Mouse (Mus musculus): ENCODE measurements around the gene Fndc8. TPM values are rescaled to one million over a fixed set of nuclear protein-coding genes. Genes with fewer than 3 reads are reported as not detected.

The Fndc8 gene
- polyA plus RNA-seq, 2 experiments, result 0.04 to 0.07 TPM

DNA sequence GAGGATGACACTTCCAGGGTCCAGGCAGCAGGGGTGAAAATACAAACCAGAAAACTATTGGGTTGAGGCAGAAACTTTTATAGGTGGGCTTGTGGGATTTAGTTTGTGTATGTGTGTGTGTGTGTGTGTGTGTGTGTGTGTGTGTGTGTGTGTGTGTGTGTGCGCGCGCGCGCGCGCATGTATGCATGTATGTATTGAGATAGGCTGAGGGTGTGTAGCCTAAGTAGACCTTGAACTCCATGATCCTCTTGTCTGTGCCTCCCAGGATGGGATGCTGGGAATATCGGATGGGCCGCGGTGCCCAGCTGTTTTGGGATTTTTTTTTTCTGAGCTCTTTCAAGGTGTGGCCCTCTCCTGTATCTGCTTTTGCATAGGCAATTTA lies 16.7 kb downstream of the Fndc8 start:
- TF ChIP-seq EP300 (IDR thresholded peaks at IDR 0.05; ENCODE audit: low read depth) (no peak), CTCF (IDR thresholded peaks at IDR 0.05; ENCODE audit: low read depth) (no peak)
- peak overlapping the region; percentile 82 for H3K4me2 ChIP-seq (ENCODE audit: low read depth)
- WGBS (ENCODE audit: insufficient replicate concordance), result 40% methylated on average over 10 of the region's 10 CpGs

DNA sequence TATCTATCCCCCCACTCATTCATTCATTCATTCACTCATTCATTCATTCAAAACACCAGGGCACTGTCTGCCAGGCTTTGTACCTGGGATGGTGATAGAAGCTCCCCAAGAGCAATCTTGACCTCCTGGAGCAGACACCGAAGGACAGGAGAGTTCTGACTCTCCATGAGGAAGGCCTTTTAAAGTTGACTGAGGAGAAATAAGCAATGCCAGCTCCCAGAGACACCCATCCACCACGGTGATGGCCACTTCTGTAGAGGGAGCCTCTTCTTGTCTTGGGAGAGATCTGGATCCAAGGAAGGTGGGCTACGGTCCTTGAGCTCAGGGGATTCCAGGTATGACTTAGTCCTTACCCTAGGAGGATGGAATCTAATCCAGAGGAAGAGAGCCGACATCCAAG lies 18.3 kb downstream of the Fndc8 start, which contains the start of gene Unc45b:
Gene Unc45b, plus strand, starts transcription at position 301 of the 400 bp plus-strand sequence.
- H3K9ac ChIP-seq (replicated peaks), result no peak within 1 kb of the TSS
- no peak within 1 kb of the TSS for H3K4me3 ChIP-seq (ENCODE audit: insufficient read depth in 1 of 2, low read depth in 2 of 2, low read length in 2 of 2)
- ATAC-seq (ENCODE audit: insufficient read depth) (no peak), DNase-seq (ENCODE audit: low read depth in 3 of 3, low spot score in 3 of 3) (no peak)
- H3K36me3 ChIP-seq (replicated peaks; ENCODE audit: control insufficient read depth, insufficient read depth, low read depth), result no peaks in the 10 kb centered on the region
- no peak within 1 kb of the TSS for H3K27ac ChIP-seq
- no peaks in the 10 kb centered on the region for H3K27me3 ChIP-seq (ENCODE audit: control insufficient read depth, insufficient read depth, low read length)
- TF ChIP-seq CTCF (IDR thresholded peaks at IDR 0.05; ENCODE audit: low read depth) (no peak), EP300 (IDR thresholded peaks at IDR 0.05; ENCODE audit: low read depth) (no peak)
- 65% methylated on average over 4 of the region's 4 CpGs for WGBS (ENCODE audit: insufficient replicate concordance)
- peaks cover 0 to 3% of the 10 kb centered on the region in 2 experiments; a peak in 3 of 4 replicates for H3K4me1 ChIP-seq (replicated peaks; ENCODE audit: control insufficient read depth in 2 of 2, insufficient read depth in 2 of 2, low read length in 1 of 2)
- H3K4me2 ChIP-seq (ENCODE audit: low read depth), result no peak within 1 kb of the TSS
- H3K9me3 ChIP-seq (ENCODE audit: control insufficient read depth, low read length), result no peaks in the 10 kb centered on the region

More for the DNA sequence above, 16.7 kb downstream of the Fndc8 start:
- peaks cover 0 to 3% of the 10 kb centered on the region in 2 experiments; a peak in 3 of 4 replicates for H3K4me1 ChIP-seq (replicated peaks; ENCODE audit: control insufficient read depth in 2 of 2, insufficient read depth in 2 of 2, low read length in 1 of 2)
- H3K4me3 ChIP-seq (ENCODE audit: insufficient read depth in 1 of 2, low read depth in 2 of 2, low read length in 2 of 2), result peak overlapping the region; percentile 20 to 82; a peak in 3 of 4 replicates
- peaks cover 10% of the 10 kb centered on the region for H3K36me3 ChIP-seq (replicated peaks; ENCODE audit: control insufficient read depth, insufficient read depth, low read depth)
- H3K9me3 ChIP-seq (ENCODE audit: control insufficient read depth, low read length), result no peaks in the 10 kb centered on the region
- no peaks in the 10 kb centered on the region for H3K27me3 ChIP-seq (ENCODE audit: control insufficient read depth, insufficient read depth, low read length)
- no peak for ATAC-seq (ENCODE audit: insufficient read depth)
- no peak for DNase-seq (ENCODE audit: low read depth in 3 of 3, low spot score in 3 of 3)
- no peak overlapping the region for H3K27ac ChIP-seq
- H3K9ac ChIP-seq (replicated peaks), result peak overlapping the region; percentile 56

DNA sequence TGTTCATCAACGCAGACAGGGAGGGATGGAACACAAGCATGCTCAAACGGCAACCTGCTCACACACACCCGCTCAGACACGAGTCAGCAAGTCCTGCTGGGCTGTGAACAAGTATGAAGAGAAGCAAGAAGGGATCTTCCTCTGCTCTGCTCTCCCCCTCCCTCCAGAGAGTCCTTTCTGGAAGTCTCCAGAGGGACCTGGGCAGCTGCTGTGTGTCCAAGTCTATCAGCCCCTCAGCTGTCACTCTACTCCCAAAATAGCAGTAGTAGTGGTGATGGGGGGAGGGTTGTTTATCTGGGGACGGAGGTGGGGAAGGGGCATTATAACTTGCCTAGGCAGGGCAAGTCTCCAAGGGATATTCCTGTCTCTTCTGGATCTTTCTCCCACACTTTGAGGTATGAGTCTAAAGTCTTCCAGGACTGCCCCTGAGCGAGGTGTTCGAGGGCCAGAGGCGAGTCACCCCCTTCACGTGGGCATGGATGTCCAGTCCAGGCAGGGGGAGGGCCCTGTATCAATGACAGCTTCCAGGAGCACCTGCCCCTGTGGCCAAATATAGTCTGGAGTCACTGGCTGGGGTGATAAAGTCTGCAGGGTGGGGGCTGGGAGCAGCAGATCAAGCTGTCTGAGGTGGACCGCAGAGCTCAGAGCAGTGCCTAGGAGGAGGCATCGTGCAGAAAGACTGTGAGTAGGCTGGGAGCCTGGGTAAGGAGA lies 18.9 kb downstream of the Fndc8 start:
- DNase-seq (ENCODE audit: low read depth in 3 of 3, low spot score in 3 of 3) (no peak), ATAC-seq (ENCODE audit: insufficient read depth) (no peak)
- WGBS (ENCODE audit: insufficient replicate concordance), result 49% methylated on average over 11 of the region's 11 CpGs
- Histone ChIP-seq H3K27me3 (ENCODE audit: control insufficient read depth, insufficient read depth, low read length) (no peaks in the 10 kb centered on the region), H3K36me3 (replicated peaks; ENCODE audit: control insufficient read depth, insufficient read depth, low read depth) (no peaks in the 10 kb centered on the region), H3K9me3 (ENCODE audit: control insufficient read depth, low read length) (no peaks in the 10 kb centered on the region), H3K27ac (no peak overlapping the region), H3K9ac (replicated peaks) (no peak overlapping the region), H3K4me3 (ENCODE audit: insufficient read depth in 1 of 2, low read depth in 2 of 2, low read length in 2 of 2) (no peak overlapping the region), H3K4me2 (ENCODE audit: low read depth) (no peak overlapping the region), H3K4me1 (replicated peaks; ENCODE audit: control insufficient read depth in 2 of 2, insufficient read depth in 2 of 2, low read length in 1 of 2) (peaks cover 0 to 3% of the 10 kb centered on the region in 2 experiments; a peak in 3 of 4 replicates)
- TF ChIP-seq EP300 (IDR thresholded peaks at IDR 0.05; ENCODE audit: low read depth) (no peak), CTCF (IDR thresholded peaks at IDR 0.05; ENCODE audit: low read depth) (no peak)

DNA sequence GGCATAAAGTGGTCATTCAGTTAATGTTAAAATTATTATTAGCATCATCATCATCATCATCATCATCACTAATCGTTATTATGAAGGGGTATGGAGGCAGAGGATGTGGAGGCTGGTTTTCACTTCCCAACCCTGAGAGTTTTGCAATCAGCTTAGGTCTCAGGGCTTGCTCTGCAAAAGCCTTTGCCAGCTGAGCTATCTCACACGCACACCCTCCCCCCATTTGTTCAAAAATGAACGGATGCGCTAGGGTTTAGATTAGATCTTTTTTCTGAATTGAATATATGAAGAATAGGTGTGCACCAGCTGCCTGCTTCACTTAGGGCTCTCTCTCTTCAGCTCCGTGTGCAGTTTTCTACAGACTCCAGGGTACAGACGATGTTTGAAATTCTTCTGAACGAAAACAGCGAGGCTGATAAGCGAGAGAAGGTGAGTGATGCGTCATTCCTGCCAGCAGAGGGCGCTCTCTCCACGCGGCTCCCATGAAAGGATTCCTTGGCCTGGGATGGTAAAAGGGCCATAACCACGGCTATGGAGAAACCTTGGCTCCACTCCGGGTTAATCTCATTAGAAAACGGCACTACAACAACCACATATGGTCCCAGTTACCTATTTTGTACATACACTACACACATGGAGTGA lies 22.9 kb downstream of the Fndc8 start:
- Histone ChIP-seq H3K27me3 (ENCODE audit: control insufficient read depth, insufficient read depth, low read length) (no peaks in the 10 kb centered on the region), H3K4me2 (ENCODE audit: low read depth) (peak overlapping the region; percentile 19; the same call in 1 of the 2 replicates), H3K27ac (no peak overlapping the region), H3K4me1 (replicated peaks; ENCODE audit: control insufficient read depth in 2 of 2, insufficient read depth in 2 of 2, low read length in 1 of 2) (no peaks in the 10 kb centered on the region), H3K9me3 (ENCODE audit: control insufficient read depth, low read length) (no peaks in the 10 kb centered on the region), H3K4me3 (ENCODE audit: insufficient read depth in 1 of 2, low read depth in 2 of 2, low read length in 2 of 2) (no peak overlapping the region), H3K9ac (replicated peaks) (no peak overlapping the region), H3K36me3 (replicated peaks; ENCODE audit: control insufficient read depth, insufficient read depth, low read depth) (no peaks in the 10 kb centered on the region)
- WGBS (ENCODE audit: insufficient replicate concordance), result 7% methylated on average over 16 of the region's 16 CpGs
- TF ChIP-seq EP300 (IDR thresholded peaks at IDR 0.05; ENCODE audit: low read depth), result no peak
- TF ChIP-seq CTCF (IDR thresholded peaks at IDR 0.05; ENCODE audit: low read depth), result peak; percentile 99
- ATAC-seq (ENCODE audit: insufficient read depth), result no peak
- DNase-seq (ENCODE audit: low read depth in 3 of 3, low spot score in 3 of 3), result peak; percentile 22 to 42 (median 26)

DNA sequence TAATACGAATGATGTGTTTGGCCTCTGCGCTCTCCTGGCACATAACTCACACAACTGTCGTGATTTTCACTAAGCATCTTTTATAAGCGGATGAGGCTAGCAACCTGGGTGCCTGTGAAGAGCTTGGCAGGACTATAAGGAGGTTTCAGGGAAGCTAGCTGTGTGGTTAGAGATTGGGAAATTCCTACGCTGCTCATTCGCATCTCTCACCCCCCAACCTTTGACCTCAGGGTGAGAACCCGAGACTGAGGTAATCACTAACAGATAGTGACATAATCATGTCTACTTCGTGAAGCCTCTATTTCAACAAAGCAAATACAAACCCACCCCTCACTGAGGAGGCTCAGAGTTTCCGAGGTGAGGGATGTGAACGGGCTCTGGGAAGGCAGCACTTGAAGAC lies 28.8 kb downstream of the Fndc8 start:
- DNase-seq (ENCODE audit: low read depth in 3 of 3, low spot score in 3 of 3), result no peak
- Histone ChIP-seq H3K27me3 (ENCODE audit: control insufficient read depth, insufficient read depth, low read length) (no peaks in the 10 kb centered on the region; the same call in 1 of the 2 replicates), H3K4me3 (ENCODE audit: insufficient read depth in 1 of 2, low read depth in 2 of 2, low read length in 2 of 2) (no peak overlapping the region), H3K4me1 (replicated peaks; ENCODE audit: control insufficient read depth in 2 of 2, insufficient read depth in 2 of 2, low read length in 1 of 2) (no peaks in the 10 kb centered on the region), H3K9ac (replicated peaks) (no peak overlapping the region), H3K36me3 (replicated peaks; ENCODE audit: control insufficient read depth, insufficient read depth, low read depth) (no peaks in the 10 kb centered on the region), H3K27ac (no peak overlapping the region), H3K4me2 (ENCODE audit: low read depth) (no peak overlapping the region), H3K9me3 (ENCODE audit: control insufficient read depth, low read length) (no peaks in the 10 kb centered on the region)
- WGBS (ENCODE audit: insufficient replicate concordance), result 52% methylated on average over 10 of the region's 10 CpGs
- no peak for TF ChIP-seq EP300 (IDR thresholded peaks at IDR 0.05; ENCODE audit: low read depth)
- no peak for TF ChIP-seq CTCF (IDR thresholded peaks at IDR 0.05; ENCODE audit: low read depth)
- no peak for ATAC-seq (ENCODE audit: insufficient read depth)
